Mouse (Mus musculus) ES-E14 (cell line): ENCODE results near the gene Hist2h4.

Experiments used
- CHD2 ChIP-seq: IDR thresholded peaks from 2 replicates; pipeline ENCODE4 v1.6.1; 2014; ENCODE audit warnings: mild to moderate bottlenecking, low read depth, low read length, inconsistent platforms
- HCFC1 ChIP-seq: IDR thresholded peaks from 2 replicates; pipeline ENCODE4 v1.6.1; 2012; ENCODE audit warnings: low read length, inconsistent platforms, borderline replicate concordance; ENCODE audit not compliant: insufficient read depth
- MAFK ChIP-seq: IDR thresholded peaks from 2 replicates; pipeline ENCODE4 v1.6.1; 2014; ENCODE audit warnings: mild to moderate bottlenecking, low read depth, low read length, inconsistent platforms; ENCODE audit not compliant: insufficient read depth
- ZC3H11A ChIP-seq: IDR thresholded peaks from 2 replicates; pipeline ENCODE4 v1.6.1; 2012; ENCODE audit warnings: low read depth, mild to moderate bottlenecking, inconsistent platforms, low read length, borderline replicate concordance
- ZNF384 ChIP-seq: IDR thresholded peaks from 2 replicates; pipeline ENCODE4 v1.6.1; 2012; ENCODE audit warnings: low read depth, low read length, inconsistent platforms

GRCm38 (mm10) chr3:96257190-96257589, 5.9 kb downstream of the Hist2h4 start:
- TF ChIP-seq HCFC1: no peak
- TF ChIP-seq CHD2: no peak
- TF ChIP-seq MAFK: no peak
- no peak for TF ChIP-seq ZC3H11A
- no peak for TF ChIP-seq ZNF384
